Mouse (Mus musculus) telencephalon, adult 2 months (tissue): Measurements from ENCODE around the gene Prkag1.

ENCODE experiments used
- DNase-seq: peaks from one replicate; pipeline ENCODE4 v3.0.0-alpha.2; 2011; ENCODE audit warnings: low read depth, low spot score

Gene Prkag1

DNA sequence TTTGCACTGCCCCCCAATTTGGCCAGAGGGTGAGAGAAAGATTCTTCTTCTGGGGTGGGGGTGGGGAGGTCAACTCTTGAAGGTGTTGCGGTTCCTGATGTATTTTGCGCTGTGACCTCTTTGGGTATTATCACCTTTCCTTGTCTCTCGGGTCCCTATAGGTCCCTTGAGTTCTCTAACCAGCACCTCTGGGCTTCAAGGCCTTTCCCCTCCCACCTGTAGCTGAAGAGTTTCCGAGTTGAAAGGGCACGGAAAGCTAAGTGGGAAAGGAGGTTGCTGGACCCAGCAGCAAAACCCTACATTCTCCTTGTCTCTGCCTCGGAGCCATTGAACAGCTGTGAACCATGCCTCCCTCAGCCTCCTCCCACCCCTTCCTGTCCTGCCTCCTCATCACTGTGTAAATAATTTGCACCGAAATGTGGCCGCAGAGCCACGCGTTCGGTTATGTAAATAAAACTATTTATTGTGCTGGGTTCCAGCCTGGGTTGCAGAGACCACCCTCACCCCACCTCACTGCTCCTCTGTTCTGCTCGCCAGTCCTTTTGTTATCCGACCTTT, 38.1 kb downstream of the Prkag1 start:
- no peak for DNase-seq

GRCm38 (mm10) chr15:98792233-98793020, 38.9 kb downstream of the Prkag1 start:
- DNase-seq = no peak

GRCm38 (mm10) chr15:98791771-98792170, 39.5 kb downstream of the Prkag1 start:
- DNase-seq = no peak

- no peak for DNase-seq
These were observed 40.1 kb downstream of the Prkag1 start for GRCm38 (mm10) chr15:98791221-98791620.

DNA sequence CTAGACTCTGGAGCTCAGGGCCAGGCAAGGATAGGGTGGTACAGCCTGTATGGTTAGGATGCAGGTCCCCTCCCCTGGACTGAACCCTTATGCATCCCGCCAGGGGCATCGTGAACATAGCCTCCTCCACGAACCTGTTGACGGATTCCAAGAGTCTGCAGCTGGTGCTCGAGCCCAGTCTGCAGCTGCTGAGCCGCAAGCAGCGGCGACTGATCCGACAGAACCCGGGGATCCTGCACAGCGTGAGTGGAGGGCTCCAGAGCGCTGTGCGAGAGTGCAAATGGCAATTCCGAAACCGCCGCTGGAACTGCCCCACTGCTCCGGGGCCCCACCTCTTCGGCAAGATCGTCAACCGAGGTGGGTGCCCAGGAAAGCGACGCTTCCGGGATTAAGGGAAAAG, 40.6 kb downstream of the Prkag1 start:
- no peak for DNase-seq

DNA sequence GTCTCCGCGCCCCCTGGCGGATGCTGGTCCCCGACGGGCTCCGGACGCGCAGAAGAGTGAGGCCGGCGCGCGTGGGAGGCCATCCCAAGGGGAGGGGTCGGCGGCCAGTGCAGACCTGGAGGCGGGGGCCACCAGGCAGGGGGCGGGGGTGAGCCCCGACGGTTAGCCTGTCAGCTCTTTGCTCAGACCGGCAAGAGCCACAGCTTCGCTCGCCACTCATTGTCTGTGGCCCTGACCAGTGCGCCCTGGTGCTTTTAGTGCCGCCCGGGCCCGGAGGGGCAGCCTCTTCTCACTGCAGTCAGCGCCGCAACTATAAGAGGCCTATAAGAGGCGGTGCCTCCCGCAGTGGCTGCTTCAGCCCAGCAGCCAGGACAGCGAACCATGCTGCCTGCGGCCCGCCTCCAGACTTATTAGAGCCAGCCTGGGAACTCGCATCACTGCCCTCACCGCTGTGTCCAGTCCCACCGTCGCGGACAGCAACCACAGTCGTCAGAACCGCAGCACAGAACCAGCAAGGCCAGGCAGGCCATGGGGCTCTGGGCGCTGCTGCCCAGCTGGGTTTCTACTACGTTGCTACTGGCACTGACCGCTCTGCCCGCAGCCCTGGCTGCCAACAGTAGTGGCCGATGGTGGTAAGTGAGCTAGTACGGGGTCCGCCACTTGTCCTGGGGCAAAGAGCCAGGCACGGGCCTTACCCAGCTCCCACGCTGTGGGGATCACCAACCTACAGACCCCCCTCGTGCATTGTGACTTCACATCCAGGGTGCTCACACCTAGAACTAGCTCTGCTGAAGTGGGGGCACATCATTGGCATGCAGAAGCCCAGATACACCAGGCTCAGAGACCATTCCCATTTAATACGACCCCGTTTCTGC, 41.4 kb downstream of the Prkag1 start, which contains the start of gene Wnt1:
Gene Wnt1 (plus strand): TSS at position 197 of the 875 bp plus-strand sequence.
- no peak for DNase-seq

GRCm38 (mm10) chr15:98788972-98789660, 42.2 kb downstream of the Prkag1 start:
- no peak for DNase-seq

DNA sequence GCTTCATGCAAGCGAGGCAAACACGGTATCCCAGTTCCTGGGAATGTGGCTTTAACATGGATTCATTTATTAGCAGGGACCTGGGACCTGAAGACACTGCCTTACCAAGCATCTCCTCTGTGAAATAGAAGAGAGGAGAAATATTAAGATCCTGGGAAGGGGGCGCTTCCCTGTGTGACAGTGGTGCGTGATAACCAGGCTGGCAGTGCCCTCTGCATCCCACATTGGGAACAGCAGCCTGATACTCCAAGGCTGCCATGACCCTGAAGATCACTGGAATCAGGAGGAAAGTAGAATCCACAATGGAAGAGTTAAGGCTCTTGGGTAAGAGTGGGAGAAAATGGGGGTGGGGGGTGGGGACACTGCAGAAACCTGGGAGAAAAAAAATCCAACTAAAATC, 43.4 kb downstream of the Prkag1 start:
- DNase-seq = no peak

DNA sequence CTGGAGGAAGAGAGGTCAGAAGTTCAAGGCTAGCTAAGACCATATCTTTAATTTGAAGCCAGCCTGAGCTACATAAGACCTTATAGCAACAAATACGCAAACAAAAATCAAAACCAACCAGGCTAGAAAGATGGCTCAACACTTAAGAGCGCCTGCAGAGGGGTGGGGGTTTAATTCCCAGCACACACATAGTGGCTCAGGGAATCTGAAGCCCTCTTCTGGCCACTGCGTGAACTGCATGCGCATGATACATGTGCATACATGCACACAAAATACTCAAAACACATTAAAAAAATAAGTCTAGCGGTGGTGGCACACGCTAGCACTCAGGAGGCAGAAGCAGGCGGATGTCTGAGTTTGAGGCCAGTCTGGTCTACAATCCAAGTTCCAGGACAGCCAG, 45.6 kb downstream of the Prkag1 start:
- no peak for DNase-seq

DNA sequence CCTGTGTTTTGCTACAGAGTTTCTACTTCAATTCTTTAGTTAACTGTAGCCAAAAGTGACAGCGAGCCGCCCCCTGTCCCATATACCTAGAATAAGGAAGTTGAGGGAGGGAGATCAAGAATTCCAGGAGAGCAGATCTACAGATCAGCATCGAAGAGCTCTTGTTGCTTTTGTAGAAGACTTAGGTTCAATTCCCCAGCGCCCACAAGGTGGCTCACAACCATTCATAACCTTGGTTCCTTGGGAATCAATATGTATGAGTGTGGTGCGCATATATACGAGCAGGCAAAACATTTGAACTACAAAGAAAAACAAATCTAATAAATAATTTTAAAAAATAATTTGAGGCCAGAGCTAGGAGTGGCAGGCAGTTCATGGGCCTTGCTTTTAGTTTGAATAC, 50.2 kb downstream of the Prkag1 start:
- no peak for DNase-seq

GRCm38 (mm10) chr15:98780573-98780972, 50.7 kb downstream of the Prkag1 start:
- no peak for DNase-seq

- no peak for DNase-seq
These were observed 51.2 kb downstream of the Prkag1 start for GRCm38 (mm10) chr15:98780075-98780474.

DNA sequence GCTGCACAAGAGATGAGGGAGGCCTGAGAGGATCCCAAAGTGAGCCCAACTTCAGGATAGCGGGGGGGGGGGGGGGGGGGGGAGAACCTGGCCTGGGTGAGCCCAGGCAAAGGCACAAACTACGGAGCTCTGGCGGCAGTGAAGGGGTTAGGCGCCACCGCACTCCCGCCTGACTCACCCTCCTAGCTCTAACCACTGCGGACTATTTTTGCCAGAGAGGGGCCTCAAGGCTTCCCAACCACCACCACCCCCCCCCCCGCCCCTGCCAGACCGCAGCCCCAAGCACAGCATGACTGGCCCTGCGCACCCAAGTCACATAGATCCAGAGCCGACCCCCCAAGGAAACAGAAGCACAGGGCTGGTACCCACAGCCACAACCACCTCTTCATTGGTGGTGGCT, 52.5 kb downstream of the Prkag1 start:
- no peak for DNase-seq

GRCm38 (mm10) chr15:98778191-98778770, 53.0 kb downstream of the Prkag1 start:
- DNase-seq = no peak

- DNase-seq = no peak
These were observed 53.6 kb downstream of the Prkag1 start, which contains the start of gene Wnt10b for GRCm38 (mm10) chr15:98777762-98778161. Gene Wnt10b (minus strand): TSS chr15:98778150.

DNA sequence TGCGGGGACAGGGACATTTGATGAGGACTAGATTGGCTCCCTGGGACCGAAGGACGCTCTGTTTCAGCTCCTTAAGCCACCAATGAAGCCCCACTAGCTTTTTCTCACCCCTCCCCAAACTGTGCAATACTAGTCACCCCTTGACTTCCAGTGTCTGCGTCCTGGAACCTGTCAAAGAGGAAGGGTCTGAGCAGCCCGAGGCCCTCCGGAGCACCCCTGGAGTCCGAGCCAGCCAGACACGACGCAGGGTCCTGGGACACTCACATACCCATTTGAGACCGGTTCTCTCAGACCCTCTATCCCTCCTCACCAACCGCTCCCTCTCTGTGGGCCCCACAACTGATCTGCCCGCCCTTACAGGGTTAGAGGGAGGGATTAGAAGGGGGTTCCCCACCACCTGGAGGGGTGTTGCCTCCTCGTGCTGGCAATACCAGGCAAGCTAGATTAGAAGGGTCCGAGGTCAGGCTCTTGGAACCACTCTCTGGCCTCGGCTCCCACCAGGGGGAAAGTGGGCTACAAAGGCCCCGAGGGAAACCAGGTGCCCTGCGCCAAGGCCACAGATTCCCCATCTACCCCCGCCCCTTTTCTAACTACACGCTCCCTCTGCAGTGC, 54.2 kb downstream of the Prkag1 start:
- no peak for DNase-seq

DNA sequence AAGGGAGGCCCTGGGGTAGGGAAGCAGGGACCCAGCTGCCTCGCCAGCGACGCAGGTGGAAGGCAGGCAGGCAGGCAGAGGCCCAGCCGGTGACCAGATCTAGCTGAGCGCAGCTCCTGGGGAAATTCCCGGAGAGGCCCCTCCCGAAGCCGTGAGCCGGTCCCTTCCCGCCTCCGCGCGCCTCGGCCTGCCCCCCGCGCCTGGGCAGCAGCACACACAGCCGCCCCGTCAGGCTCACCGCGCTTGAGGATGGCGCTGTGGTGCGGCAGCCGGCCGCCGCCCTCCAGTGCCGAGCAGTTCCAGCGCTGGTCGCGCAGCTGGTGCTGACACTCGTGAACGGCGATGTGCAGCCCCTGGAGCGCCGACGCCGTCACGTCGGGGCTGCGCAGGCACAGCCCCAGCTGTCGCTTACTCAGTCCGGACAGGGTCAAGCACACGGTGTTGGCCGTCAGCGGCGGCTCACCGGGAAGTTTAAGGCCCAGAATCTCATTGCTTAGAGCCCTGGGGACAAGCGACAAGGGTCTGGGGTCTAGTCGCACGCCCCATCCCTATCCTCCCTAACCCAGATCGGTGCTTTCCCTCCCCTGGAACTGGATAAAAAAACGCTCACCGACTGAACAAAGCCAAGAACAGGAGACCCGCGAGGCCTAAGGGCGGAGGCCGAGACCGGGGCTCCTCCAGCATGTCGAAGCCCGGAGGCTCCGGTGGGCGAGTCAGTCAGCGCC, 54.9 kb downstream of the Prkag1 start:
- no peak for DNase-seq

DNA sequence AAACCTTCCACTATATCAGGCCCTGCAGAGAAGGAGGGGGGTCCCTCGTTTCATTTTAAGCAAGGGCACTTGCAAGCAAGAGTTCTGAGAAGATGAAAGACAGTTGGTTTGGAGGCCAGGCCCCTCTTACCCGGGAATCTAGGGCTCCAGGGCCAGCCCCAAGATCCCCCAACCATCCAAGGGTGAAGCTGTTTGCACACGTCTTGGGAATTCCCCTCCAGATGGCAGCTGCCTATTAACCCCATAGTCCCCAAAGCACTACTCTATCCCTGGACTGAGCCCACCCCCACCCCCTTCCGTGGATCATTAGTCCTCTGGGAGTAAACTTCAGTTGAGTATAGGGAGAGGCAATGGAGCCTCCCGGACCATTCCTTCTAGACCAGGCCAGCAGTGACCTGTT, 55.8 kb downstream of the Prkag1 start:
- no peak for DNase-seq

GRCm38 (mm10) chr15:98774096-98774495, 57.2 kb downstream of the Prkag1 start:
- DNase-seq = no peak

DNA sequence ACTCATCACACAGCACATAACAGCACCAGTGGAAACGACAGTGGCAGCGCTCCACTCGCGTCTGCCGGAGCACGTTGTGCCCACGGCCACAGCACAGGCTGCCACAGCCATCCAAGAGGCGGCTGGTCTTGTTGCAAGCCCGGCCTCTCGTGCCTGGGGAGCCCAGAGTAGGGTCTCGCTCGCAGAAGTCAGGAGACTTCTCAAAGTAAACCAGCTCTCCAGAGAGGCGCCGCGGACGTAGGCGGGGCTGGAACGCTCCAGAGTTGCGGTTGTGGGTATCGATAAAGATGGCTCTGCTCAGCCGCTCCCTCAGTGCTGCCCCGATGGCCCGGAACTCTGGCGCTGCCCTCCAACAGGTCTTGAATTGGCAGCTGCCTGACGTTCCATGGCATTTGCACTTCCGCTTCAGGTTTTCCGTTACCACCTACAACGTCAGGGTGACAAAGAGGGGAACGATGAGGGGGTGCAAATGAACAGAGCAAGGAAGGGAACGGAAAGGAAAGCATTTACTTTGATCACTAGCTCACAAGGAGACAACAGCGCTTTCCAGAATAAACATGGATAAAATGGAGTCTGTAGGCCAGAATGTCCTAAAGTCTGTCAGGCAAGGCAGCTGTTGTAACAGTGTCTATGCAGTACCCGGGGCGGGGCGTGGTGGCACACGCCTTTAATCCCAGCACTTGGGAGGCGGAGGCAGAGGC, 58.7 kb downstream of the Prkag1 start:
- DNase-seq = no peak
